Mouse (Mus musculus): ENCODE results near the gene Slc25a45. TPM values are rescaled to one million over a fixed set of nuclear protein-coding genes. Genes with fewer than 3 reads are reported as not detected.
"Not testable (repeated sequence)": the region's sequence is repeated elsewhere in the genome, so short reads cannot be mapped to it uniquely, and the experiment has no call there.

Slc25a45 gene
- polyA plus RNA-seq, 1 experiment from 2014 or later: 19.9 TPM

DNA sequence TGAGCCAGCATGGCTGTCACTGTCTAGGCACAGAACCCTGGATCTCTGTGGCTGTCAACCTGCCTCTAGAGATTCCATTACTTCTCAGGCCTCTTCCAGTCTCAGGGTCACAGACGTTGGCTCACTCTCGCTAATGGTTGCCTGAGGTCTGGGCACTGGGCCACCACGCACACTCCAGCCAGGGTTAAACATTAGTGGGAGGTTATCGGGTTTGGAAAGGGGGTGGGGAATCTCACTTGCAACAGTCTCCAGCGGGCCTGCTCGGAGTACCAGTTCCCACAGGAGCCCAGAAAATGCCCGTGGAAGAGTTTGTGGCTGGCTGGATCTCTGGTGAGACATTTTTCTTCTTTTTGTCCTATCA lies 734 bp downstream of the Slc25a45 start:
- peak; percentile 56 for ATAC-seq (replicated peaks; ENCODE audit: low FRiP score, low read depth)
- TF ChIP-seq CTCF (IDR thresholded peaks at IDR 0.05; ENCODE audit: low read depth): no peak
- 42% methylated on average over 7 of the region's 7 CpGs for WGBS
- H3K9ac ChIP-seq (ENCODE audit: low read depth, low read length): peak overlapping the region; percentile 54; the same call in 1 of the 2 replicates
- 0 out of 2 replicates have a peak overlapping the region, but pooled peaks have one; percentile 3 for H3K4me3 ChIP-seq (replicated peaks; ENCODE audit: low read depth, low read length)
- H3K9me3 ChIP-seq (replicated peaks; ENCODE audit: low read length): no peaks in the 10 kb centered on the region
- DNase-seq (ENCODE audit: low spot score): peak; percentile 29
- H3K4me2 ChIP-seq (ENCODE audit: low read length): peak overlapping the region; percentile 37
- no peaks in the 10 kb centered on the region for H3K27me3 ChIP-seq (ENCODE audit: insufficient read depth, low read length)
- H3K36me3 ChIP-seq (ENCODE audit: insufficient read depth, low read length): 0 out of 2 replicates have a peak, but pooled peaks cover 3% of the 10 kb centered on the region
- peak overlapping the region; percentile 92 for H3K27ac ChIP-seq
- peaks cover 24% of the 10 kb centered on the region for H3K4me1 ChIP-seq (replicated peaks; ENCODE audit: insufficient read depth, low read length)

DNA sequence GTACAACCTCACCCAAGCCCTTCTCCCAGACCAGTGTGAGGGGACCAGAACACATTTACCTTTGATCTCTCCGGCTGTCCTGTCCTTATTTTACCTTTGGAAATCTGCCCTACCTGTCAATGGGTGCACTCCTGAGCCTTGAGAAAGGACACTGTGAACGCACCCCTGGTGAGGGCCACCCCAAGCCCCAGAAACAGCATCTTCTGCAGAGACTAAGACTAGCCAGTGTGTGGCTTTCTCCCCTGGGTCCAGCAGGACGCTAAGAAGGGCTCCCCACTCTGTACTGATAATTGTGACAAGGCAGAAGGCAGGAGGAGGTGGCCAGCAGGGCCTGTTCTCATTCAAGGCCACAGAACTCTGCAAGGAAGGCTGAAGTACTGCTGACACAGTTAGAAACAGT lies 1.3 kb downstream of the Slc25a45 start:
- no peak for TF ChIP-seq CTCF (IDR thresholded peaks at IDR 0.05; ENCODE audit: low read depth)
- peak overlapping the region; percentile 50; the same call in 1 of the 2 replicates for H3K9ac ChIP-seq (ENCODE audit: low read depth, low read length)
- H3K27me3 ChIP-seq (ENCODE audit: insufficient read depth, low read length): no peaks in the 10 kb centered on the region
- H3K9me3 ChIP-seq (replicated peaks; ENCODE audit: low read length): no peaks in the 10 kb centered on the region
- WGBS: 74% methylated on average over 3 of the region's 3 CpGs
- H3K36me3 ChIP-seq (ENCODE audit: insufficient read depth, low read length): 0 out of 2 replicates have a peak, but pooled peaks cover 5% of the 10 kb centered on the region
- ATAC-seq (replicated peaks; ENCODE audit: low FRiP score, low read depth) (no peak), DNase-seq (ENCODE audit: low spot score) (no peak)
- peak overlapping the region; percentile 92 for H3K27ac ChIP-seq
- no peak overlapping the region for H3K4me3 ChIP-seq (replicated peaks; ENCODE audit: low read depth, low read length)
- H3K4me2 ChIP-seq (ENCODE audit: low read length): peak overlapping the region; percentile 37
- H3K4me1 ChIP-seq (replicated peaks; ENCODE audit: insufficient read depth, low read length): peaks cover 18% of the 10 kb centered on the region

DNA sequence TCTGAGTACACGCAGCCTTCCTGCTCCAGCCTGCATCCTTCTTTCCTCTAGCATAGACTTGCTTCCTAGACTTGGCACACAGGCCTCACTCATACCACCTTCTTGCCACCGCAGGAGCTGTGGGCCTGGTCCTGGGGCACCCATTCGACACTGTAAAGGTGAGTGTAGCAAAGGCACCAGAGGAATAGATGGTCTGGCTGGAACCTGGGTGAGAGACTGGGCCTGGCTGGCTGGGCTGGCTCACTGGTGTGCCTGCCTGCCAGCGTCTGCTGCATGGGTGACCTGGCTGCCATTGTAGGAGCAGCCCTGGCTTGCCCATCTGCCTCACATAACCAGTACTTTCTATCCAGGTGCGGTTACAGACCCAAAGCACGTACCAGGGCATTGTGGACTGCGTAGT lies 2.1 kb downstream of the Slc25a45 start:
- Histone ChIP-seq H3K27ac (0 out of 2 replicates have a peak overlapping the region, but pooled peaks have one; percentile 5), H3K27me3 (ENCODE audit: insufficient read depth, low read length) (no peaks in the 10 kb centered on the region), H3K4me2 (ENCODE audit: low read length) (peak overlapping the region; percentile 5; the same call in 1 of the 2 replicates), H3K36me3 (ENCODE audit: insufficient read depth, low read length) (0 out of 2 replicates have a peak, but pooled peaks cover 6% of the 10 kb centered on the region), H3K9me3 (replicated peaks; ENCODE audit: low read length) (no peaks in the 10 kb centered on the region), H3K9ac (ENCODE audit: low read depth, low read length) (no peak overlapping the region), H3K4me1 (replicated peaks; ENCODE audit: insufficient read depth, low read length) (peaks cover 14% of the 10 kb centered on the region; the same call in 1 of the 2 replicates), H3K4me3 (replicated peaks; ENCODE audit: low read depth, low read length) (no peak overlapping the region)
- DNase-seq (ENCODE audit: low spot score): no peak
- 95% methylated on average over 7 of the region's 7 CpGs for WGBS
- no peak for TF ChIP-seq CTCF (IDR thresholded peaks at IDR 0.05; ENCODE audit: low read depth)
- no peak for ATAC-seq (replicated peaks; ENCODE audit: low FRiP score, low read depth)

DNA sequence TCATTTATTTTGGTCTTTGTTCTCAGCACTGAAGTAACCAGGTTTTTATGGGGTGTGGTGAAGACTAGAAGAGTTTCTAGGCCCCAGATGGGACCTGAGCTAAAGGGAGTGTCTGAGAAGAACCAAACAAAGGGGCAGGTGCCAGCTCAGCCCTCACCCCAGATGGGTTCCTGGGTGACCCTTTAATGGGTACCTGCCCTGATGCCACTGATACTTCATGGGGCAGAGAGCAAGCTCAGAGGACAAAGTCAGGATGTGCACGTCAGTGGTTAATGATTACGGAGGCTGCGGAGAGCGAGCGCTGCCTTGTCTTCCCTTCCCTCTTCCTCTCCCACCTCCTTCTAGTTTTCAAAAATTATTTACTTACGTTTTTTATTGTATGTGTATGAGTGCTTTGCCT lies 3.5 kb downstream of the Slc25a45 start:
- DNase-seq (ENCODE audit: low spot score) (no peak), ATAC-seq (replicated peaks; ENCODE audit: low FRiP score, low read depth) (no peak)
- WGBS: 79% methylated on average over 6 of the region's 6 CpGs
- Histone ChIP-seq H3K27me3 (ENCODE audit: insufficient read depth, low read length) (no peaks in the 10 kb centered on the region), H3K9ac (ENCODE audit: low read depth, low read length) (0 out of 2 replicates have a peak overlapping the region, but pooled peaks have one; percentile 8), H3K36me3 (ENCODE audit: insufficient read depth, low read length) (0 out of 2 replicates have a peak, but pooled peaks cover 6% of the 10 kb centered on the region), H3K4me3 (replicated peaks; ENCODE audit: low read depth, low read length) (no peak overlapping the region), H3K4me2 (ENCODE audit: low read length) (no peak overlapping the region), H3K4me1 (replicated peaks; ENCODE audit: insufficient read depth, low read length) (peaks cover 11% of the 10 kb centered on the region; the same call in 1 of the 2 replicates), H3K9me3 (replicated peaks; ENCODE audit: low read length) (no peaks in the 10 kb centered on the region), H3K27ac (no peak overlapping the region)
- TF ChIP-seq CTCF (IDR thresholded peaks at IDR 0.05; ENCODE audit: low read depth): no peak

DNA sequence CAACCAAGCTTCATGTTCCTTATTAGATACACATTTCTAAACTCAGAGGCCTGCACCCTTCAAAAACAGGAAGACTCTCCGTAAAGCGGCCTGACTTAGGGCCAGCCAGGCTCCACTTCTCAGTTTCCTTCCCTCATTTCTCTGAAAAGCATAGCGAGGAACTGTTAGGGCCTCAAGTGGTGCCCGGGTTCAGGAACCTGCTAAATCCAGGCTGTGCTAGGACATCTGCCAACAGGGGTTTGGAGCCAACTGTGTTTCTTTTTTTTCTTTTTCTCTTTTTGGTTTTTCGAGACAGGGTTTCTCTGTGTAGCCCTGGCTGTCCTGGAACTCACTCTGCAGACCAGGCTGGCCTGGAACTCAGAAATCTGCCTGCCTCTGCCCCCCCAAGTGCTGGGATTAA lies 4.5 kb downstream of the Slc25a45 start:
- not testable (repeated sequence) for H3K27ac ChIP-seq; H3K4me1 ChIP-seq (replicated peaks; ENCODE audit: insufficient read depth, low read length); H3K9me3 ChIP-seq (replicated peaks; ENCODE audit: low read length); H3K4me2 ChIP-seq (ENCODE audit: low read length); ATAC-seq (replicated peaks; ENCODE audit: low FRiP score, low read depth); H3K27me3 ChIP-seq (ENCODE audit: insufficient read depth, low read length); H3K36me3 ChIP-seq (ENCODE audit: insufficient read depth, low read length); H3K4me3 ChIP-seq (replicated peaks; ENCODE audit: low read depth, low read length); H3K9ac ChIP-seq (ENCODE audit: low read depth, low read length); DNase-seq (ENCODE audit: low spot score)
- WGBS: 83% methylated on average over 5 of the region's 5 CpGs

DNA sequence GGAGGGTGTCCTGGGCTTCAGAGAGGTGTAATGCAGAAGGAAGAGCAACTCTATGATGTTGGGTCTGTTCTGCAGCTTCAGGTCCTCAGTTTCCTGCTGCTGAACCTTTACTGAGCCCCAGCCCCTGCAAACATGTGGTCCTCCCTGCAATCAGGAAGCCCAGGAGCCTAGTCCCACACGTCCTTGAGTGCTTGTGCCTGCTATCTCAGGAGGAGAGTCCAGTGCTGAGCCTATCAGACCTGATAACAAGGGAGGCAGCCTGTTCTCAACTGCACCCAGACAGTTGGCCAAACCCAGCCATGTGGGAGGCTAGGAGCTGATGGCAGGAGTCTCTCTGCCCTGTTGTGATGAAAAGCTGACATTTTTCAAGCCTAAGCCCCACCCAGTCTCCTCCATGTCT lies 6.3 kb downstream of the Slc25a45 start:
- H3K27ac ChIP-seq: no peak overlapping the region
- H3K9ac ChIP-seq (ENCODE audit: low read depth, low read length): no peak overlapping the region
- H3K4me3 ChIP-seq (replicated peaks; ENCODE audit: low read depth, low read length): no peak overlapping the region
- WGBS: 59% methylated on average over 1 of the region's 1 CpGs
- ATAC-seq (replicated peaks; ENCODE audit: low FRiP score, low read depth): no peak
- no peak overlapping the region for H3K4me2 ChIP-seq (ENCODE audit: low read length)
- TF ChIP-seq CTCF (IDR thresholded peaks at IDR 0.05; ENCODE audit: low read depth): no peak
- no peaks in the 10 kb centered on the region for H3K9me3 ChIP-seq (replicated peaks; ENCODE audit: low read length)
- no peak for DNase-seq (ENCODE audit: low spot score)
- no peaks in the 10 kb centered on the region for H3K27me3 ChIP-seq (ENCODE audit: insufficient read depth, low read length)
- H3K36me3 ChIP-seq (ENCODE audit: insufficient read depth, low read length): 0 out of 2 replicates have a peak, but pooled peaks cover 6% of the 10 kb centered on the region
- H3K4me1 ChIP-seq (replicated peaks; ENCODE audit: insufficient read depth, low read length): no peaks in the 10 kb centered on the region; the same call in 1 of the 2 replicates

DNA sequence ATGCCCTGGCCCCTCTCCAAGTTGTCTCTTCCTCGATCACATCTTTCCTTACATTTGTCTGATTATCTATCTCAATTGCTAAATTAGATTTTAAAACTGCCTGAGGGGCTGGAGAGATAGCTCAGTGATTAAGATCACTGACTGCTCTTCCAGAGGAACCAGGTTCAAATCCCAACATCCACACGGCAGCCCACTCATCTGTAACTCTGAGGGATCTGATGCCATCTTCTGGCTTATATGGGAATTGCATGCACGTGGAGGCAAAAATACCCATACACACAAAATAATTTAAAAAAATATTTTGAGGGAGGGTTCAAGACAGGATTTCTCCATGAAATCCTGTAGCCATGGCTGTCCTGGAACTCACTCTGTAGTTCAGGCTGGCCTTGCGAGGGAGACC lies 8.2 kb downstream of the Slc25a45 start:
- Histone ChIP-seq H3K9me3 (replicated peaks; ENCODE audit: low read length) (no peaks in the 10 kb centered on the region), H3K36me3 (ENCODE audit: insufficient read depth, low read length) (0 out of 2 replicates have a peak, but pooled peaks cover 6% of the 10 kb centered on the region), H3K4me3 (replicated peaks; ENCODE audit: low read depth, low read length) (no peak overlapping the region), H3K9ac (ENCODE audit: low read depth, low read length) (no peak overlapping the region), H3K27me3 (ENCODE audit: insufficient read depth, low read length) (no peaks in the 10 kb centered on the region), H3K27ac (no peak overlapping the region), H3K4me1 (replicated peaks; ENCODE audit: insufficient read depth, low read length) (no peaks in the 10 kb centered on the region; the same call in 1 of the 2 replicates), H3K4me2 (ENCODE audit: low read length) (no peak overlapping the region)
- TF ChIP-seq CTCF (IDR thresholded peaks at IDR 0.05; ENCODE audit: low read depth): peak; percentile 70
- 65% methylated on average over 4 of the region's 4 CpGs for WGBS
- ATAC-seq (replicated peaks; ENCODE audit: low FRiP score, low read depth): no peak
- no peak for DNase-seq (ENCODE audit: low spot score)

Measured in kidney, postnatal 0 days (tissue).